Mouse (Mus musculus): ENCODE data around the gene Zfp949.

Zfp949 gene

GRCm38 (mm10) chr9:88547851-88548613 is at the start of gene Zfp949:
TSS of gene Zfp949 (plus strand) at chr9:88548020.
- peak; percentile 87 for DNase-seq (ENCODE audit: low spot score)

GRCm38 (mm10) chr9:88500112-88500511 is 47.7 kb upstream of the Zfp949 start:
- DNase-seq (ENCODE audit: low spot score) = no peak

- no peak for DNase-seq (ENCODE audit: low spot score)
These were observed 46.0 kb upstream of the Zfp949 start for GRCm38 (mm10) chr9:88501846-88502245.

- no peak for DNase-seq (ENCODE audit: low spot score)
These were observed 32.3 kb upstream of the Zfp949 start for GRCm38 (mm10) chr9:88515546-88515945.

- DNase-seq (ENCODE audit: low spot score) = no peak
These were observed 31.3 kb upstream of the Zfp949 start for GRCm38 (mm10) chr9:88516361-88516995.

GRCm38 (mm10) chr9:88519390-88520121 is 28.3 kb upstream of the Zfp949 start:
- no peak for DNase-seq (ENCODE audit: low spot score)

GRCm38 (mm10) chr9:88520122-88520848 is 27.5 kb upstream of the Zfp949 start:
- no peak for DNase-seq (ENCODE audit: low spot score)

- no peak for DNase-seq (ENCODE audit: low spot score)
These were observed 26.9 kb upstream of the Zfp949 start for GRCm38 (mm10) chr9:88520849-88521483.

- DNase-seq (ENCODE audit: low spot score) = no peak
These were observed 25.8 kb upstream of the Zfp949 start for GRCm38 (mm10) chr9:88521961-88522568.

GRCm38 (mm10) chr9:88522569-88523334 is 25.1 kb upstream of the Zfp949 start:
- DNase-seq (ENCODE audit: low spot score) = peak; percentile 95

GRCm38 (mm10) chr9:88523335-88523668 is 24.5 kb upstream of the Zfp949 start:
- DNase-seq (ENCODE audit: low spot score) = no peak

GRCm38 (mm10) chr9:88524367-88524766 is 23.5 kb upstream of the Zfp949 start:
- no peak for DNase-seq (ENCODE audit: low spot score)

- DNase-seq (ENCODE audit: low spot score) = no peak
These were observed 23.0 kb upstream of the Zfp949 start for GRCm38 (mm10) chr9:88524796-88525195.

GRCm38 (mm10) chr9:88525341-88525740 is 22.5 kb upstream of the Zfp949 start:
- DNase-seq (ENCODE audit: low spot score) = no peak

GRCm38 (mm10) chr9:88527956-88528355 is 19.9 kb upstream of the Zfp949 start:
- DNase-seq (ENCODE audit: low spot score) = no peak

GRCm38 (mm10) chr9:88528736-88529135 is 19.1 kb upstream of the Zfp949 start:
- DNase-seq (ENCODE audit: low spot score) = no peak

GRCm38 (mm10) chr9:88529571-88529970 is 18.2 kb upstream of the Zfp949 start:
- DNase-seq (ENCODE audit: low spot score) = no peak

- no peak for DNase-seq (ENCODE audit: low spot score)
These were observed 17.7 kb upstream of the Zfp949 start for GRCm38 (mm10) chr9:88529979-88530580.

- DNase-seq (ENCODE audit: low spot score) = no peak
These were observed 13.7 kb upstream of the Zfp949 start for GRCm38 (mm10) chr9:88534093-88534492.

GRCm38 (mm10) chr9:88539546-88540224 is 8.1 kb upstream of the Zfp949 start:
- no peak for DNase-seq (ENCODE audit: low spot score)
